Mouse (Mus musculus): ENCODE measurements around the gene Zpld1.

The Zpld1 gene

GRCm38 (mm10) chr16:55297886-55298285 lies at the start of gene Zpld1:
Gene Zpld1, minus strand, starts transcription at chr16:55297986.
- 100% methylated on average over 2 of the region's 2 CpGs for WGBS

GRCm38 (mm10) chr16:55345644-55346043 lies 47.9 kb upstream of the Zpld1 start:
- WGBS: 81% methylated on average over 3 of the region's 3 CpGs

- WGBS: 49% methylated on average over 8 of the region's 8 CpGs
Measured at GRCm38 (mm10) chr16:55321542-55322514, 24.0 kb upstream of the Zpld1 start.

- WGBS: 89% methylated on average over 3 of the region's 3 CpGs
Measured at GRCm38 (mm10) chr16:55312106-55312505, 14.3 kb upstream of the Zpld1 start.

- WGBS: 74% methylated on average over 2 of the region's 2 CpGs
Measured at GRCm38 (mm10) chr16:55282696-55283095, 15.1 kb downstream of the Zpld1 start.

- 63% methylated on average over 3 of the region's 3 CpGs for WGBS
Measured at GRCm38 (mm10) chr16:55277447-55277846, 20.3 kb downstream of the Zpld1 start.

GRCm38 (mm10) chr16:55265281-55265680 lies 32.5 kb downstream of the Zpld1 start:
- 36% methylated on average over 4 of the region's 4 CpGs for WGBS

- WGBS: 52% methylated on average over 7 of the region's 7 CpGs
Measured at GRCm38 (mm10) chr16:55260862-55261574, 36.8 kb downstream of the Zpld1 start.

- WGBS: 55% methylated on average over 6 of the region's 6 CpGs
Measured at GRCm38 (mm10) chr16:55259719-55260118, 38.1 kb downstream of the Zpld1 start.

- 81% methylated on average over 2 of the region's 2 CpGs for WGBS
Measured at GRCm38 (mm10) chr16:55240996-55241395, 56.8 kb downstream of the Zpld1 start.

- 95% methylated on average over 1 of the region's 1 CpGs for WGBS
Measured at GRCm38 (mm10) chr16:55228995-55229622, 68.7 kb downstream of the Zpld1 start.

GRCm38 (mm10) chr16:55203945-55204344 lies 93.8 kb downstream of the Zpld1 start:
- WGBS: 69% methylated on average over 1 of the region's 1 CpGs

GRCm38 (mm10) chr16:55190397-55190796 lies 107.4 kb downstream of the Zpld1 start:
- 56% methylated on average over 2 of the region's 2 CpGs for WGBS

- 89% methylated on average over 1 of the region's 1 CpGs for WGBS
Measured at GRCm38 (mm10) chr16:55185370-55185769, 112.4 kb downstream of the Zpld1 start.

Data from cerebral cortex, adult 2 months (tissue).